Mouse (Mus musculus): ENCODE measurements around the gene Slc25a39. TPM values are rescaled to one million over a fixed set of nuclear protein-coding genes. Genes with fewer than 3 reads are reported as not detected.
A peak's percentile ranks its signal among the peaks of the same experiment; 100 is the strongest.

Slc25a39 gene
- polyA plus RNA-seq, 1 experiment: 403 TPM

DNA sequence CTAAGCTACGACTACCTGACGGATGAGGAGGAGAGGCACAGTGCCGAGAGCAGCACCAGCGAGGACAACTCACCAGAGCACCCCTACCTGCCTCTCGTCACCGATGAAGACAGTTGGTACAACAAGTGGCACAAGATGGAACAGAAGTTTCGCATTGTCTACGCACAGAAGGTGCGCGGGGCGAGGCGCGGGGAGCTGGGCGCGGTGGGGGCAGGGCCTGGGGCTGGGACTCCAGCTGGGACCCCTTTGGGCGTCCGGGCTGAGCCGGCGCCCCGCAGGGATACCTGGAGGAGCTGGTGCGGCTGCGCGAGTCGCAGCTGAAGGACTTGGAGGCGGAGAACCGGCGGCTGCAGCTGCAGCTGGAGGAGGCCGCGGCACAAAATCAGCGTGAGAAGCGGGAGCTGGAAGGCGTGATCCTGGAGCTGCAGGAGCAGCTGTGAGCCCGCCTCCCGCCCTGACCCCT lies 8.1 kb downstream of the Slc25a39 start:
- no peak overlapping the region for H3K27ac ChIP-seq (ENCODE audit: insufficient read depth, low read depth, low read length)
- H3K4me3 ChIP-seq (ENCODE audit: low read depth, low read length): peak overlapping the region; percentile 34
- H3K4me1 ChIP-seq (ENCODE audit: control insufficient read depth, insufficient read depth, insufficient read length, low read length): peaks cover 12% of the 10 kb centered on the region
- WGBS: 3% methylated on average over 34 of the region's 34 CpGs
- peaks cover 25% of the 10 kb centered on the region for H3K36me3 ChIP-seq (ENCODE audit: control insufficient read depth, insufficient read depth, low read length)
- peaks cover 8% of the 10 kb centered on the region; the same call in 1 of the 2 replicates for H3K27me3 ChIP-seq (ENCODE audit: control insufficient read depth, insufficient read depth, low read length)
- TF ChIP-seq POLR2A (IDR thresholded peaks at IDR 0.05; ENCODE audit: low read depth, low read length): no peak
- no peak for TF ChIP-seq CTCF (IDR thresholded peaks at IDR 0.05; ENCODE audit: extremely low read depth, insufficient read length, insufficient replicate concordance, low read depth, low read length)

DNA sequence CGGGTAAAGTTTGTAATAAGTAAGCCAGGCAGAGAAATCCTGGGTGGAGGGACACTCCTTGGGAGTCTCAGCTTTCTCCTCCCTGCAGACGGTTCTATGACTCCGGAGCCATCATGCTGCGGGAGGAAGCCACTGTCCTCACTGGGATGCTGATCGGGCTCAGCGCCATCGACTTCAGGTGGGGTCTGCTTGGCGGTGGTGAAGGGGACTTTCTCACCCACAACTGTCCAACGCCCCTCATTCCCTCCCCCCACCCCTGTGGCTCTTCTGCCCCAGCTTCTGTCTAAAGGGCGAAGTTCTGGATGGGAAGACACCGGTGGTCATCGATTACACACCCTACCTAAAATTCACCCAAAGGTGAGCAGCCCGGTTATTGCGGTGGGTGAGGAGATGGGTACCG lies 8.6 kb downstream of the Slc25a39 start:
- Histone ChIP-seq H3K27ac (ENCODE audit: insufficient read depth, low read depth, low read length) (no peak overlapping the region), H3K4me1 (ENCODE audit: control insufficient read depth, insufficient read depth, insufficient read length, low read length) (peaks cover 11% of the 10 kb centered on the region), H3K27me3 (ENCODE audit: control insufficient read depth, insufficient read depth, low read length) (peaks cover 8% of the 10 kb centered on the region; the same call in 1 of the 2 replicates), H3K4me3 (ENCODE audit: low read depth, low read length) (peak overlapping the region; percentile 34), H3K36me3 (ENCODE audit: control insufficient read depth, insufficient read depth, low read length) (peaks cover 21% of the 10 kb centered on the region)
- TF ChIP-seq POLR2A (IDR thresholded peaks at IDR 0.05; ENCODE audit: low read depth, low read length): no peak
- no peak for TF ChIP-seq CTCF (IDR thresholded peaks at IDR 0.05; ENCODE audit: extremely low read depth, insufficient read length, insufficient replicate concordance, low read depth, low read length)
- 14% methylated on average over 15 of the region's 15 CpGs for WGBS

DNA sequence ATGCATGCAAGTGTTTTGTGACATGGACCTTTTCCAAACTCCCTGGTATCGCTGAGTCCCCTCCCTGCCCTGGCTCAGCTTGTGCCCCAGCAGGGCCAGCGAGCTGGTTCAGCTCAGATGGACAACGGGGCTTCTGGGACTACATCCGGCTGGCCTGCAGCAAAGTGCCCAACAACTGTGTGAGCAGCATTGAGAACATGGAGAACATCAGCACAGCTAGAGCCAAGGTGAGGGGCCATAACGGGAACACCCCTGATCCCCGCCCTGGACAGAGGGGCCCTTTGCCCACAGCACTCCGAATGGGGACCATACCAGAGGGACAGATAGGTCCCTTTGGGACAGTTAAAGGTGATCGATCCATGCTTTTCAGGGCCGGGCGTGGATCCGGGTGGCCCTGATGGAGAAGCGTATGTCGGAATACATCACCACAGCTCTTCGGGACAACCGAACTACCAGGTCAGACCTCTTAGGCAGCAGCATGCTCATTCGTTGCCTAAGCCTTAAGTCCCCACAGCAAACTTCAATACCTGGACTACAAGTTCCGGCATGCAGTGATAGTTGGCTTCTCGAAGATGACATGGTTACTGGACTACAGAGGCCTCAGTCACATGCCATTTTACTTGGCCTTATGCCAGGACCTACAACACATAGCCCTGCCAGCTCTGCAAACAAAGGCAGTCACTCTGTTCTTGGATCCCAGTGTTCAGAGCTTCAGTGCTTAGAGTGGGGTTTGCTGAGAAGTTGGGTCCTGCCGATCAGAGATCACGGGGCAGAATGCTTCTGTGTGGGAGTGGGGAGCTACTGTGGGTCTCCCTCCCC lies 9.5 kb downstream of the Slc25a39 start:
- peaks cover 16% of the 10 kb centered on the region for H3K4me1 ChIP-seq (ENCODE audit: control insufficient read depth, insufficient read depth, insufficient read length, low read length)
- no peak overlapping the region for H3K27ac ChIP-seq (ENCODE audit: insufficient read depth, low read depth, low read length)
- no peak overlapping the region for H3K4me3 ChIP-seq (ENCODE audit: low read depth, low read length)
- peaks cover 8% of the 10 kb centered on the region; the same call in 1 of the 2 replicates for H3K27me3 ChIP-seq (ENCODE audit: control insufficient read depth, insufficient read depth, low read length)
- no peak for TF ChIP-seq CTCF (IDR thresholded peaks at IDR 0.05; ENCODE audit: extremely low read depth, insufficient read length, insufficient replicate concordance, low read depth, low read length)
- no peak for TF ChIP-seq POLR2A (IDR thresholded peaks at IDR 0.05; ENCODE audit: low read depth, low read length)
- peaks cover 12% of the 10 kb centered on the region for H3K36me3 ChIP-seq (ENCODE audit: control insufficient read depth, insufficient read depth, low read length)
- WGBS: 63% methylated on average over 20 of the region's 20 CpGs

DNA sequence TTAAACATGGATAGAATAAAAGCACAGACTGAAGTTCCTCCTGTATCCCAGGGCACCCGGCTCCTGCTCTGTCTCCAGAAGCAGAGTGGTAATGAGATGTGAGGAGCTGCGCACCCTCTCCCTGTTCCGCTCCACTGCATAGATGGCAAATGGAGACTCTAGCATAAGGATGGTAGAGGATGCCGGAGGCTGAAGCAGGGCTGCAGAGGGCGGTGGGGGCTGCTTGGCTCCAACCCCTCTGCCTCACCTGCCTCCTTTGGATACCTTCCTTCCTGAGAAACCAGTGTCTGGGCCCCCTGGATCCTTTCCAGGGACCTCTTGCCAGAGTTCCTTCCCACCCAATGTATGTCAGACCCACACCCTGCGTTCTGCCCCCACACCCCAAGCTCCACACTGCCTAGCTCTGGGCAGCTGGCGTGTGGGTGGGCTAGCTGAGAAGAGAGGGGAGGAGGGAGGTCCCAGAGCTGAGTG lies 11.0 kb downstream of the Slc25a39 start:
- no peak overlapping the region for H3K4me3 ChIP-seq (ENCODE audit: low read depth, low read length)
- TF ChIP-seq POLR2A (IDR thresholded peaks at IDR 0.05; ENCODE audit: low read depth, low read length): no peak
- no peak for TF ChIP-seq CTCF (IDR thresholded peaks at IDR 0.05; ENCODE audit: extremely low read depth, insufficient read length, insufficient replicate concordance, low read depth, low read length)
- H3K4me1 ChIP-seq (ENCODE audit: control insufficient read depth, insufficient read depth, insufficient read length, low read length): peaks cover 21% of the 10 kb centered on the region
- no peaks in the 10 kb centered on the region for H3K36me3 ChIP-seq (ENCODE audit: control insufficient read depth, insufficient read depth, low read length)
- 82% methylated on average over 7 of the region's 7 CpGs for WGBS
- peaks cover 8% of the 10 kb centered on the region; the same call in 1 of the 2 replicates for H3K27me3 ChIP-seq (ENCODE audit: control insufficient read depth, insufficient read depth, low read length)
- H3K27ac ChIP-seq (ENCODE audit: insufficient read depth, low read depth, low read length): no peak overlapping the region

DNA sequence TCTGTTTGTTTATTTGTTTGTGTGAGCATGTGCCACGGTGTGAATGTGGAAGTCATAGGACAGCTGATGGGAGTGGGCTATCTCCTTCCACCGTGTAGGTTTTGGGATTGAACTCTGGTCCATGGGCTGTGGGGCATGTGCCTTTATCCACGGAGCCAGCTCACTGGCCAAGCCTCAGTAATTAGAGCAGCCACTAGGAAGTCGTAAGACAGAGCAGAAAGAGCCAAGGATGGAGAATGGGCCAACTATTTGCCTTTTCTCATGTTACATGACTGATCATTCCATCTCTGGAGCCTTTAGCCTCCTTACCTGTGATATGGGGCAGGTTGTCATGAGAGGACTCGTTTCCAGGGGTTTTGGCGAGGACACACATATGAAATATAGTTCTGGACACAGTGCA lies 11.5 kb downstream of the Slc25a39 start:
- H3K27ac ChIP-seq (ENCODE audit: insufficient read depth, low read depth, low read length): no peak overlapping the region
- WGBS: 51% methylated on average over 6 of the region's 6 CpGs
- no peak overlapping the region for H3K4me3 ChIP-seq (ENCODE audit: low read depth, low read length)
- H3K27me3 ChIP-seq (ENCODE audit: control insufficient read depth, insufficient read depth, low read length): peaks cover 8% of the 10 kb centered on the region; the same call in 1 of the 2 replicates
- peaks cover 21% of the 10 kb centered on the region for H3K4me1 ChIP-seq (ENCODE audit: control insufficient read depth, insufficient read depth, insufficient read length, low read length)
- TF ChIP-seq CTCF (IDR thresholded peaks at IDR 0.05; ENCODE audit: extremely low read depth, insufficient read length, insufficient replicate concordance, low read depth, low read length) (no peak), POLR2A (IDR thresholded peaks at IDR 0.05; ENCODE audit: low read depth, low read length) (no peak)
- no peaks in the 10 kb centered on the region for H3K36me3 ChIP-seq (ENCODE audit: control insufficient read depth, insufficient read depth, low read length)

DNA sequence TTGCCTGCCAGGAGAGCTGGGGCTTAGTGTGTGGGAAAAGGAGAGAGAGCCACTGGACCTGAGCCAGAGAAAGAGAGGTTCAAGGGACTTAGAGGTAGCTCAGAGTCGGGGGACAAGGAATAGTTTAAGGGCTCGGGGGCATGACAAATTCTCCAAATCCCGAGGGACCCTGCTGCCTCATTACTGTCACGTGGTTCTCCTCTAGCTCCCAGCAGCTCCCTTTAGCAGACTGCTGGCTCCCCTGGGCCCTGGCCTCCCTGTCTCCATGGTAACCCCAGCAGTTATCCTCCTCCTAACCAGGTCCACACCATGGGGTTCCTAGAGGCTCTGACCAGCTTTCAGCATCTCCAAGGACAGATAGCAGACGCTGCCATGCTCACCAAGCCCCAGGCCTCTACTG lies 12.5 kb downstream of the Slc25a39 start:
- WGBS: 37% methylated on average over 5 of the region's 5 CpGs

More for the DNA sequence above, 12.5 kb downstream of the Slc25a39 start:
- H3K36me3 ChIP-seq (ENCODE audit: control insufficient read depth, insufficient read depth, low read length): no peaks in the 10 kb centered on the region
- no peak overlapping the region for H3K27ac ChIP-seq (ENCODE audit: insufficient read depth, low read depth, low read length)
- TF ChIP-seq POLR2A (IDR thresholded peaks at IDR 0.05; ENCODE audit: low read depth, low read length) (no peak), CTCF (IDR thresholded peaks at IDR 0.05; ENCODE audit: extremely low read depth, insufficient read length, insufficient replicate concordance, low read depth, low read length) (no peak)
- H3K27me3 ChIP-seq (ENCODE audit: control insufficient read depth, insufficient read depth, low read length): peaks cover 8% of the 10 kb centered on the region; the same call in 1 of the 2 replicates
- H3K4me3 ChIP-seq (ENCODE audit: low read depth, low read length): no peak overlapping the region
- H3K4me1 ChIP-seq (ENCODE audit: control insufficient read depth, insufficient read depth, insufficient read length, low read length): peaks cover 21% of the 10 kb centered on the region
